Mouse (Mus musculus): Measurements from ENCODE around the gene Caskin1.

The Caskin1 gene

DNA sequence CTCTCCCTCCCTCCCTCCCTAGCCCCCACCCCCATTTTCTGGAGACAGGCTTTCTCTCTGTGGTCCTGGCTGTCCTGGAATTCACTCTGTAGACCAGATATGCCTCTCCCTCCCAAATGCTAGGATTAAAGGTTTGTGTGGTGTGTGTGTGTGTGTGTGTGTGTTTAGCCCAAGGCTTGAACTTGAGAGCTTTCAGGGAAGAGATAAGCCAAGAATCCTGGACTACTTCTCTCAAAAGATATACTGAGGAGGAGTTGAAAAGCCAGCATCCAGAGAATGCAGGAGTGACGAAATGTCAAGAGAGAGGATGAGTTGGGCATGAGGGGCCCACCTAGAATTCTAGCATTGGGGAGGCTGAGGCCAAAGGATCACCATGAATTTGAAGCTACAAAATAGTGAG lies 25.5 kb upstream of the Caskin1 start:
- CTCF ChIA-PET, result interaction anchor here in 3 of 4 experiments (0.6 to 1.5 kb wide), 7 partner anchors 16 to 204 kb away, joined by 3 to 8 read pairs (median 3); partner anchors contain the start of gene Mlst8 (in 1 of the 3)
- POLR2A ChIA-PET, result interaction anchor here in 3 of 4 experiments (0.8 to 3.0 kb wide), 23 partner anchors 8 to 228 kb away, joined by 3 to 23 read pairs (median 5); partner anchors contain the start of genes Mlst8 (in 2 of the 3), Traf7 (in 2 of the 3), Bricd5 (in 1 of the 3) and Nthl1 (in 1 of the 3)

DNA sequence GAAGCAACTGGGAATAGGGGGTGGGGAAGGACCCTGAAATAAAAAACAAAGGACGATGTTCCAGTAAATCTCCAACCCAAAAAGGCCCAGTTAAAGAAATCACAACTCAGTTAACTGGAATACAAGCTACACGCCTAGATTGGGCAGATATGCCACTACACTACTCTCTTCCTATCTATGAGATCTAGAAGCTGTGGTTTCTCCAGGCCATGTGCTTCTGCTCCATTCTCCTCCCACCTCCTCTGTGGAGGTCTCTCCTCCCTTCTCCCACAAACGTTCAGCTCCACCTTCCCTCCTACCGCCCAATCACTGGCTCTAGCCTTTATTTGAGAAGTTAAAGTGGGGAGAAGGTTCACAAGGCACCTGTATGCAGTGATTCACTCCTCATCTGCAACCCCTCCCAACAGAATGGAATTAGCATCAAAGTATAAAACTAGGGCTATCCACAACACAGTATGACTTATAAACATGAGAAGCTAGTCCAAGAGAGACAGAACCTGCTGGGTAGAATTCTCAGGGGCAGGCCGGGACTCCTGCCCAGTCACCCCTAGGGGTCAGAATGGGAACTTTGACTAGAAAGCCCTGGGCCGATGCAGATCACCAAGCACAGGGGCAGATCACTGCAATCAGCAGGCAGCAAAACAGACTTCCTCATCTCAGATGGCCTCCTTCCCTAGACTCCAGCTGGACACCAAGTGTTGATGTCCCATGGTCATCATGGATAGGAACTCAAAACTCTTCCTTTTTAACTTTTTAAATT lies 24.8 kb upstream of the Caskin1 start:
- CTCF ChIA-PET, result interaction anchor here (0.6 to 1.5 kb wide), 11 partner anchors 9 to 361 kb away, joined by 3 to 8 read pairs (median 3); partner anchors contain the start of gene Mlst8 (in 1 of the 4)
- POLR2A ChIA-PET, result interaction anchor here in 3 of 4 experiments (0.8 to 3.0 kb wide), 25 partner anchors 8 to 253 kb away, joined by 3 to 23 read pairs (median 5); partner anchors contain the start of genes Traf7 (in 3 of the 3), Mlst8 (in 2 of the 3), Bricd5 (in 1 of the 3) and Nthl1 (in 1 of the 3)

DNA sequence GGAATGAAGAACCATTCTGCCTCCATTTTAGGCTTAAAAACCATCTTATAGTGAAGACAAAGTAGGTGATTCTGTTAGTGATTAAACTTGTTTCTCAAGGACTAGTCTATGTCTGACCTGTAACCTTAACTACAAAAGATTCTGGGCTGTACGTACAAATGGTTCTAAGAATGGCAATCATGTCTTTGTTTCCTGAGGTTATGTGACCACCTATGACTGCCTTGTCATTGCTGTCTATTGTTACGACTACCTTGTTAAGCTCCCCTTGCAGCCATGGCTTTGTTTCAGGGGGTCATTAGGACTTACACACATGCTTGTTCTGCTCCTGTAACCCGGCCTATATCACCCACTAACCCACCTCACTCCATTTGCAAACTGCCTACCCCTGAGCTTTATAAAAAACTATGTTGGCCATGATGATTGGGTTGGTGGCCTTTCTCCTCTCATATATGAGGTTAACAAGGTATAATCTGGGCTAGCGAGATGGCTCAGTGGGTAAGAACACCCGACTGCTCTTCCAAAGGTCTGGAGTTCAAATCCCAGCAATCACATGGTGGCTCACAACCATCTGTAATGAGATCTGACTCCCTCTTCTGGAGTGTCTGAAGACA lies 19.7 kb upstream of the Caskin1 start:
- CTCF ChIA-PET, result interaction anchor here in 3 of 4 experiments (0.6 to 1.0 kb wide), 3 partner anchors 11 to 346 kb away, joined by 3 to 4 read pairs (median 3); partner anchors contain the start of gene Traf7 (in 1 of the 3)
- POLR2A ChIA-PET, result interaction anchor here in 3 of 4 experiments (0.9 to 24.5 kb wide), 18 partner anchors 9 to 317 kb away, joined by 3 to 396 read pairs (median 4); partner anchors contain the start of genes Mlst8 (in 3 of the 3), Traf7 (in 3 of the 3), Ccnf (in 1 of the 3) and Rab26 (in 1 of the 3)

DNA sequence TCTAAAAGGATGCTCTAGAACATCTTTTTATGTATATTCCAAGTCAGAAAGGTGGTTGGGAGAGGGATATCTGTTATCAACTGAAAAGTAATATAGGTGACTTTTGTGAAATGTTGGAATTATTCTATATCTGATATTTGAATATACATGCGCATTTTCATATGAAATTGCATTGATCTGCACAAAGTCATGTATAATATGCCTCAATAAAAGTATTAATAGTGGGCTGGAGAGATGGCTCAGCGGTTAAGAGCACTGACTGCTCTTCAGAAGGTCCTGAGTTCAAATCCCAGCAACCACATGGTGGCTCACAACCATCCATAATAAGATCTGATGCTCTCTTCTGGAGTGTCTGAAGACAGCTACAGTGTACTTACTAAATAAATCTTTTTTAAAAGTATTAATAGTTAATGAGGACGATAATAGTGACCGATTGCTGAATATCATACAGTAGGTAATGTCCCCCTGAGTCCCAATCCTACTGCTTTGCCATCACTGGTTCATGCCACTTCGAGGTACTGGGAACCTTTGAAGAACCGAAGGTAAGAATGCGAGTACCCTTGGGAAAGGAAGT lies 19.0 kb upstream of the Caskin1 start:
- ChIA-PET CTCF (interaction anchor here in 3 of 4 experiments (0.6 to 2.5 kb wide), 7 partner anchors 8 to 346 kb away, joined by 3 to 45 read pairs (median 3); partner anchors contain the start of genes Mlst8 (in 1 of the 3) and Traf7 (in 1 of the 3)), POLR2A (interaction anchor here (0.7 to 24.5 kb wide), 40 partner anchors 8 to 267 kb away, joined by 3 to 396 read pairs (median 4); partner anchors contain the start of genes Mlst8 (in 3 of the 4), Traf7 (in 3 of the 4), Pkd1 (in 2 of the 4) and Zfp598 (in 2 of the 4))

DNA sequence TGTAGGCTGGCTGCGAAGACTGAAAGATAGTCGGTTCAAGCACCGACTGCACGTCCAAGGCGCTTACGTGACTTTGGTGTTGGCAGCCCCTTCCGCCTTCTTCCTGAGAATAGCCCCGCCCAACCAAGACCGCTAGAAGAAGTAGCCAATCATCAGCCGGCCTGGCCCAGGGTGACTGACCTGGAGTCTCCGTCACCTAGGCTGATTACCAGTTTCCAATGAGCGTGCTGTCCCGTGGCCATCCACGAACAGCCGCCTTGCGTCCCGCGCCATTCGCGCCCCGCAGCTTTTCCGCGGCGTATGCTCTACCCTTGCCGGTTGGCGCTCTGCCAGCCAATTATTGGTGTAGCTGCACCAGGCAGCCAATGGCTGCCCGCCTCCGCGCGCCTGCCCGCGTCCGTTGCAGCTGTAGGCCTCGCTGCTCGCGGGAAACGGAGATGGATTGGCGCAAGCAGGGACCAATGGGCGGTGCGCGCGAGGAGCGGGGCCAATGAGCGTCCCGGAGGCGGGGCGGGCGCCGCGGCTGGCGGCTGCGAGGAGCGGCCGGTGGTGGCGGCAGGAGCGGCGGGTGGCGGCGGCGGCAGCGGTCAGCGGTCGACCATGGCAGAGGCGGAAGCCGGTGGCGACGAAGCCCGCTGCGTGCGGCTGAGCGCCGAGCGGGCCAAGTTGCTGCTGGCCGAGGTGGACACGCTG lies 18.3 kb upstream of the Caskin1 start, which contains the start of the genes E4f1 and Pgp:
Gene E4f1, minus strand, starts transcription at position 404 of the 693 bp plus-strand sequence.
Gene Pgp, plus strand, starts transcription at position 483 of the 693 bp plus-strand sequence.
- POLR2A ChIA-PET, result interaction anchor here (0.6 to 24.5 kb wide), 42 partner anchors 8 to 627 kb away, joined by 3 to 396 read pairs (median 4); partner anchors contain the start of genes Mlst8 (in 3 of the 4), Pkd1 (in 3 of the 4), Traf7 (in 3 of the 4) and Zfp598 (in 2 of the 4)
- CTCF ChIA-PET, result interaction anchor here in 3 of 4 experiments (0.5 to 2.5 kb wide), 8 partner anchors 9 to 222 kb away, joined by 3 to 45 read pairs (median 3); partner anchors contain the start of gene Mlst8 (in 1 of the 3)

DNA sequence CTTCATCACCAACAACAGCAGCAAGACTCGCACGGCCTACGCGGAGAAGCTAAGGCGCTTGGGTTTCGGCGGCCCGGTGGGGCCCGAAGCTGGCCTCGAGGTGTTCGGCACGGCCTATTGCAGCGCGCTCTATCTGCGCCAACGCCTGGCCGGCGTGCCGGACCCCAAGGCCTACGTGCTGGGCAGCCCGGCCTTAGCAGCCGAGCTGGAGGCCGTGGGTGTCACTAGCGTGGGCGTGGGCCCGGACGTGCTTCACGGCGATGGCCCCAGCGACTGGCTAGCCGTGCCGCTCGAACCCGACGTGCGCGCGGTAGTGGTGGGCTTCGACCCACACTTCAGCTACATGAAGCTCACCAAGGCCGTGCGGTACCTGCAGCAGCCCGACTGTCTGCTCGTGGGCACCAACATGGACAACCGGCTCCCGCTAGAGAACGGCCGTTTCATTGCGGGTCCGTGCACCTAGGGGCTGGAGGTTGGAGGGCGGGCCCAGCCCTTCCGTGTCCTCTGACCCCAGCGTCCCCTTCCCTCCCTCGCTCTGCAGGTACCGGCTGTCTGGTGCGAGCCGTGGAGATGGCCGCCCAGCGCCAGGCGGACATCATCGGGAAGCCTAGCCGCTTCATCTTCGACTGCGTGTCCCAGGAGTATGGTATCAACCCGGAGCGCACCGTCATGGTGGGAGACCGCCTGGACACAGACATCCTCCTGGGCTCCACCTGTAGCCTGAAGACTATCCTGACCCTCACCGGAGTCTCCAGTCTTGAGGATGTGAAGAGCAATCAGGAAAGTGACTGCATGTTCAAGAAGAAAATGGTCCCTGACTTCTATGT lies 17.5 kb upstream of the Caskin1 start:
- ChIA-PET CTCF (interaction anchor here in 3 of 4 experiments (0.5 to 2.5 kb wide), 7 partner anchors 8 to 222 kb away, joined by 3 to 45 read pairs (median 3); partner anchors contain the start of gene Mlst8 (in 1 of the 3)), POLR2A (interaction anchor here (0.6 to 24.5 kb wide), 41 partner anchors 8 to 628 kb away, joined by 3 to 396 read pairs (median 4); partner anchors contain the start of genes Mlst8 (in 3 of the 4), Pkd1 (in 3 of the 4), Traf7 (in 3 of the 4) and Zfp598 (in 2 of the 4))

DNA sequence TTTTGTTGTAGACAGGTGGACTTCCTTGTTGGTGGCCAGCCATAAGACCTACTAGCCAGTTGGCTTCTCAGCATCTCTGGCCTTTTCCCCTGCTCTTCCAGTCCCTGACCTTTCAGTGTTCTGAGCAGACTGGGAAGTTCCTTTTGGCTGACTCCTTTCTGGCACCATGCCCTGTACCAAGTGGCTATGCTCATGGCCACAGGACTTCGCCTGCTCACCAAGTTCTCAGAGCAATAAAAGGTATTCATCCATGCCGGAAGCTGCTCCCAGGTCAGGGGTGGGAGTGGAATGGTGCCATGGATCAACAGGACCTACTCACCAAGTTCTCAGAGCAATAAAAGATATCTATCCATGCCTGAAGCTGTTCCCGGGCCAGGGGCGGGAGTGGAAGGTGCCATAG lies 15.9 kb upstream of the Caskin1 start:
- CTCF ChIA-PET, result interaction anchor here in 2 of 4 experiments (0.6 to 1.6 kb wide), 4 partner anchors 8 to 11 kb away, joined by 3 to 5 read pairs (median 5); no protein-coding TSS in a partner anchor
- POLR2A ChIA-PET, result interaction anchor here (0.7 to 24.5 kb wide), 22 partner anchors 7 to 221 kb away, joined by 3 to 396 read pairs (median 4); partner anchors contain the start of genes Traf7 (in 3 of the 4), Ccnf (in 1 of the 4), Eci1 (in 1 of the 4) and Mlst8 (in 1 of the 4)

DNA sequence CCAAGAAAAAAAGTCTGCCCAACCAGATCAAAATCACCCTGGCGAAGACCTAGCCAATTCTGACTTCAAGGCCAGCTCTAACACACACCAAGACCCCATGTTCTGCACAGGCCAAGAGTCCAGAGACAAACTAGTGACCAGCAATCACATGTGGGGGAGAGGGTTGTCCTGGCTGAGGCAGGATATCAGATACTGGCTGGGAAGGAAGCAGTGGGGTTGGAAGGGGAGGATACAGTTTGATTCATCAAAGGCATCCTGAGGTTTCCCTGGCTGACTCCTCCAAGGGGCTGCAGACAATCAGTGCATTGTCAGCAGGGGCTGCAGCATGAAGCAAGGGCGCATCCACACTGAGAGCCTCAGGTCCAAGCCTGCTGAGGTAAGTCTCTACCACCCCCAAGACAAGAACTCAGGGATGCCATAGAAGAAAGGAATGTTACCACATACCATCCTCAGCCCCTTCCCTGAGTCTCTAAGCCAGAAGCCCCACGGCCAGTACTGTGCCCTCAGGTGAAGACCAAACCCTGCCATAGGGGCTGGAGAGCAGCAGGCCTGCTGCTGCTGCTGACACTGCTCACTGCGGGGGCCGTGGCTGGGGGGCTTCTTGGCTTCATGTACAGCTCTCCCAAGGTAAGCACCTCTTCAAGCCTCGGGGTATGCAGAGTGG lies 14.7 kb upstream of the Caskin1 start, which contains the start of gene Bricd5:
Gene Bricd5, plus strand, starts transcription at position 273 of the 664 bp plus-strand sequence.
- ChIA-PET POLR2A (interaction anchor here in 3 of 4 experiments (0.9 to 24.5 kb wide), 20 partner anchors 10 to 322 kb away, joined by 3 to 396 read pairs (median 4); partner anchors contain the start of genes Traf7 (in 3 of the 3), Ccnf (in 1 of the 3), Eci1 (in 1 of the 3) and Pkd1 (in 1 of the 3)), CTCF (interaction anchor here in 2 of 4 experiments (0.5 to 1.1 kb wide), 3 partner anchors 20 to 203 kb away, joined by 3 to 6 read pairs (median 3); no protein-coding TSS in a partner anchor)

DNA sequence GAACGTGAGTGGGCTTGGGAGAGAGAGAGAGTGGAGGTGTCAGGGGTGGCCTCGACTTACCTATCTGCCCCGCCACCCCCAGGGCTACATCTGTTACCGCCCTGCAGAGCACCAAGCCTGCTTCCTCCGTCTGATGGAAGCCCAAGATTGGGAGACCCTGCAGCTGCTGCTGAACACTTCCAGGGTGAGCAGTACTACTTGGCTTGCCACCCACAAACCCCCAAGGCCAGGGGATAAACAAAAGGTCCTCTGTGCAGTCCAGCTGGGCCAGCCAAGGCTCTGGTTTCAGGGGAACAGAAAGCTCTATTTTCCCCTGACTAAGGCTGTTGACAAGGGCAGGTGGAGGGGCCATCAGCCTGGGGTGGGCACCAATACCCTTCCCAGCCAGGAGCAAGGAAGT lies 13.8 kb upstream of the Caskin1 start:
- CTCF ChIA-PET, result interaction anchor here in 2 of 4 experiments (0.5 to 1.1 kb wide), 2 partner anchors 84 to 651 kb away, joined by 3 read pairs; no protein-coding TSS in a partner anchor
- POLR2A ChIA-PET, result interaction anchor here in 3 of 4 experiments (0.6 to 24.5 kb wide), 9 partner anchors 10 to 55 kb away, joined by 3 to 396 read pairs (median 7); partner anchors contain the start of genes Traf7 (in 3 of the 3) and Rab26 (in 1 of the 3)

DNA sequence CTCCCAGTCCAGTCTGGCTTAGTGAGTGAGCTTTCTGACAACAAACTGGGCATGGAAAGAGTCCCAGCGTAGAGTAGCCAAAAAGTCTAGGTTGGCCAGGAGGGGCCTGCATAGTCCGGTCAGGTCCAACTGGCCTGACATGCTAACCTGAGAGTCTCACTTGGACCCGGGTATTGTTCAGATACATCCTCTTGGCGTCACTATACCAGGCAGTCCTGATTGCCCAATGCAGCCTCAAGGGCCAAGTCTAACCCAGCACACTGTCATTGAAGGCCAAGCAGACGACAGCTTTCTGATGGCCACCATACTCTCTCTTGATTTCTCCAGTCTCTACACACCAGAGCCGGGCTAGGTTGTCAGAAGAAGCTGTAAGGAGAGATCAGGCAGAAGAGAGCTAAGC lies 12.8 kb upstream of the Caskin1 start:
- POLR2A ChIA-PET, result interaction anchor here in 3 of 4 experiments (0.6 to 24.5 kb wide), 13 partner anchors 9 to 61 kb away, joined by 3 to 396 read pairs (median 7); partner anchors contain the start of genes Traf7 (in 3 of the 3), Rab26 (in 1 of the 3) and Rnps1 (in 1 of the 3)
- CTCF ChIA-PET, result interaction anchor here in 1 of 4 experiments (0.7 kb wide), 1 partner anchor 124 kb away, joined by 3 read pairs; the partner anchor contains the start of gene Abca3

DNA sequence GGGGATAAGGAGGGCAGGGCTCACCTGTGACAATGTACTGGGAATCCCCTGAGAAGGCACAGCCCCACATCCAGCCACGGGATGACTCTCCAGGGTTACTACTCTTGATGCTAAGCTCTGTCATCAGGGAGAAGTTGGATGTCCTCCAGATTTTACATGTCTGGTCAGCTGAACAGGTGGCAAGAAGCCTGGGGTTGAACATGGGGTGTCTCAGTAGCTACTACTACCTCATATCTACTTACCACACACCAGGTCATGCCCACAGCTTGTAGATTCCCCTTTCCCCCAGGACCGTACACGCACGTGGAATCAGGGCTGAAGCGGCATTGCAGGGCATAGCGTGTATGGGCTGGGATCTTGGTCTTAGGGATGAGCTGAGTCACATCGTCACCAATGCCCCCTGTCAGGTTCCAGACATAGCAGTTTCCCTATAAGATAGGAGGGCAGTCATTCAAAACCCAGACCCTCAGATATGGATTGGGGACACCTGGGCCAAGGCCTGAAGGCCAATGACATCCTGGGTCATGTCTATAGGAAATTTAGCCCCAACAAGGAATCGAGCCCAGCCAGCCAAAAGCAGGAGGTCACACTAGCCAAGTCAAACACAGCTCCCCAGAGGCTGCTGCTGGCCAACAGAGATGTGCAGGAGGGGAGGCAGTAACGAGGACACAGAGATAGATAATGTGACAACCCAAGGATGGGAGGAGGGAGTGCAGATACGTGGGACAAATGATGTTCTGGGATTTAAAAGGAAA lies 12.2 kb upstream of the Caskin1 start:
- ChIA-PET POLR2A (interaction anchor here in 3 of 4 experiments (0.6 to 24.5 kb wide), 17 partner anchors 9 to 215 kb away, joined by 3 to 396 read pairs (median 7); partner anchors contain the start of genes Traf7 (in 3 of the 3), Pkd1 (in 1 of the 3), Rab26 (in 1 of the 3) and Rnps1 (in 1 of the 3)), CTCF (interaction anchor here in 2 of 4 experiments (0.9 to 3.1 kb wide), 2 partner anchors 51 to 130 kb away, joined by 4 to 32 read pairs; partner anchors contain the start of gene Traf7 (in 1 of the 2))

DNA sequence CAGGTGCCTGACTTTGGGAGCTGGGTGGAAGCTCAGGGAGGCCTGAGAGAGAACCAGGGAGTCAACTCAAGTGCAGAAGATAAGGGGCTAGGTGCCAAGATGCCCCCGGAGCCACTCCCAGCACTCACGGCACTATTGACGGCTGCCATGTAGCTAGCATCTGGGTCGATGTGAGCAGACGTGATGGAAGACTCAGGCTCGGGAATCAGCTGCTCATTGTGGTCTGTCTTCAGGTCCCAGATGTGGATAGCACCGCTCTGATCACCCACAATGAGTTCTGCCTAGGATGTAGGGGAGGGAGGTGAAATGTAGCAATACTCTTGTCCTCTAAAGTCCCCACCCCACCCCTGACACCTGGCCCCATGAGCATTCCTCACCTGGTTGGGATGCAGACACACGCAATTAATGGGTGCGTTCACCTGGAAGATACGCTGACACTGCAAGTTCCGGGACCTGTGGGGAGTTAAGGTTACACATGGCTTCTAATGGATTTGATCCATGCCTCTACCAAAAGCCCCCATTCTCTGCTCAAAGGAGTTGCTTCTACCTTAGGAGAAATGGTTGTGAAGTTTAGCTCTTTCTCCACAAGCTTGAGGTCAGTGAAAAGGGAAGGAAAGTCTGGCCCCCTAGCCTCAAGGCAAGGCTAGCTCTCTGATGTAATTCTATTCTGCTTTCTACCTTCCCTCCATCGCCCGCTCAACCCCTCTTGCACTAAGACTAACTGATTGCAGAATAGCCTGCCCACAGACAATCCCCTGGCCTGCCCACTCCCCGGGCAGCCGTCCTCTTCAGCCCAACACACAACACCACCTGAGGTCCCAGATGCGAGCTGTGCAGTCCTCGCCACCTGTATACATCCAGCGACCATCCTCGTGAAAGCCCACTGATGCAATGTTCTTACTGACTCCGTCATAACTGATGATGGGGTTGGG lies 11.1 kb upstream of the Caskin1 start:
- POLR2A ChIA-PET, result interaction anchor here (0.6 to 24.5 kb wide), 20 partner anchors 8 to 245 kb away, joined by 3 to 396 read pairs (median 8); partner anchors contain the start of genes Traf7 (in 3 of the 4), Rnps1 (in 2 of the 4), Pkd1 (in 1 of the 4) and Rab26 (in 1 of the 4)
- CTCF ChIA-PET, result interaction anchor here in 2 of 4 experiments (0.9 to 3.1 kb wide), 2 partner anchors 50 to 129 kb away, joined by 4 to 32 read pairs; partner anchors contain the start of gene Traf7 (in 1 of the 2)

Data from embryonic stem cell, embryonic (primary cell).